Mouse (Mus musculus) mouse trophoblast stem cell (cell line): ENCODE results near the gene Slc16a10.

ENCODE experiments used
- in situ Hi-C, 2 experiments: fragments of 300-500 bp; cut with MseI, MboI; formaldehyde crosslinking; loops; 2 replicates in 1 of 2; 3 replicates in 1 of 2; pipeline ENCODE4 v1.15.1; 2025

The Slc16a10 gene

GRCm38 (mm10) chr10:40109520-40109919, 32.5 kb downstream of the Slc16a10 start:
- in situ Hi-C loops: no loop called here

DNA sequence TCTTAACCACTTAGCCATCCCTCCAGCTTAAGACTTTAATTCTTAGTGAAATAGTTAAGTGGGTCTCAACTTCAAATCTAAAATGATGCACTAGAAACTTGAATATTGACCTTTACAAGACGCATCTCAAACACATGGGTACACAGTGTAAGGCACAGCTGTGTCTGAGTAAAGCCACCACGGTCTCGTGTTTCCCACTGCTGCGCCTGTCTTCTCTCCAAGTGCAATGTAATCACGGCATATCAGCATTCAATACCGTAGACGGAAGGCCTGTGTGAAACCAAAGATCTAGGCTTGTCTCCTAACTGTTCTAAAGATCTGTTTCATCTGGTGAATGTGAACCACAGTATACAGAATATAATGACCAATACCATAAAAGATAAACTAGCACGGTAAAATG, 33.1 kb downstream of the Slc16a10 start:
- in situ Hi-C loops: no loop called here

GRCm38 (mm10) chr10:40107995-40108394, 34.1 kb downstream of the Slc16a10 start:
- in situ Hi-C loops: no loop called here

DNA sequence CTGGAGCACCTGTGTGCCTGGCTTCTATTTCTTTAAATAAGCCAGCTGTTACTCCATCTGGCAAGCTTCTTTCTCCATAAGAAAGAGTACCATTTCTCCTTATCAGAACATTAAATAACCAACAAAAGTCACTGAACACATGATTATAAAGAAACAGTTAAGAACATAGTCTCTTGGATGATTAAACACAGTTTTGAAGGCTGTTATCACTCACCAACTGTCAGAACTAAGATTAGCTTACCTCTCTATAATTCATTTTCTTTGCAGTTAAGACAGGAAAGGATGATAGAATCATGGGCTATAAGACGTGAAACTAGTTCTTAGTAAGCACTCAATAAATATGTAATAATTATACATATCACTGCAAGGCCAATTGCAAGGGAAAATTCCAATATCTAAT, 36.9 kb downstream of the Slc16a10 start:
- in situ Hi-C loops: no loop called here

DNA sequence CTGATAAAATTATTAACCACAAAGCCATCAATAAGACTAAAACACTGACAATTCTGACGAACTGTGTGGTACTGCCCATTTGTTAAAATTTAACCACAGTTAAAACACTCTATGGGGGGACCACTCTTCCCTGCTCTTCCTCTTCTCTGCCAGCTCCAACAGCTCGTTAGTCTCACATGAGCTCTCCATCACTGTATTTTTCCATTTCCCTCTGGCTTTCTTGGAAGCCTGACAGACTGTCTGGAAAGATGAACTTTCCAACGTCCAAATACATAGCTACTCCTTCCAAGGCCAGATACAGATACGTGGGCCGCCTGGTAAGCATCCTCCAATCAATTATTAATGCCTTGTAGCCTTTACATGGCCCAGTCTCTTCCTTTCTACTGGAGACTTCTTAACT, 38.3 kb downstream of the Slc16a10 start:
- in situ Hi-C loops: no loop called here

- in situ Hi-C loops: no loop called here
Measured at GRCm38 (mm10) chr10:40102986-40103385, 39.1 kb downstream of the Slc16a10 start.

DNA sequence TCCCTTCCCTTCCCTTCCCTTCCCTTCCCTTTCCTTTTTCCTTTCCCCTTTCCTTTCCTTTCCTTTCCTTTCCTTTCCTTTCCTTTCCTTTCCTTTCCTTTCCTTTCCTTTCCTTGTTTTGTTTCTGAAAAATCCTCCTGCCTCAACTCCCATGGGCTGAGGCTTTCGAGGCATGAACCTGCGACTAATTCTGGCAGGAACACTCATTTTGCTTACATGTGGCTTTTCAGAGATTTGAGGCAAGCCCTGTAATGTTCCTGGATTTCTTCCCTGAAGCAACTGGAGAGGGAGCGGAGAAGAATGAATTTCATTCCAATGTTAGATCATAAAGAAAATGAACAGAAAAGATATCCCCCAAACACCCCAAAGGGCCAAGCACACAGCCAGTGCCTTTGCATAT, 39.9 kb downstream of the Slc16a10 start:
- in situ Hi-C loops: no loop called here

DNA sequence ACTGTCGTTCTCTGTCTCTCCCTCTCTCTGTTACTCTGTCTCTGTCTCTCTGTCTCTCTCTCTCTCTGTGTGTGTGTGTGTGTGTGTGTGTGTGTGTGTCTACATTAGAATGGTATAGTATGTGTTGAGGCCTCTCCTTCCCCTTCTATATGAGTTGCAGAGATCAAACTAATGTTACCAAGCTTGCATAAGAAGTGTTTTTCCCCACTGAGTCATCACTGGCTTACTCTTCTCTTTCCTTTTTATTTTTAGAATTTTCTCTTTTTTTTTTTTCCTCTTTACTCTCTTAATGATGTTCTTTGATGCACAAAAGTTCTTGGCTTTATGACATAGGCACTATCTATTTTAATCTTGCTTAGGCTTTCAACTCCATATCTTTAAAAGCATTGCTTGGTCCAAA, 43.6 kb downstream of the Slc16a10 start:
- in situ Hi-C loops: no loop called here

GRCm38 (mm10) chr10:40097519-40097918, 44.5 kb downstream of the Slc16a10 start:
- in situ Hi-C loops: no loop called here

GRCm38 (mm10) chr10:40094752-40095151, 47.3 kb downstream of the Slc16a10 start:
- in situ Hi-C loops: no loop called here

- in situ Hi-C loops: no loop called here
Measured at GRCm38 (mm10) chr10:40093526-40093925, 48.5 kb downstream of the Slc16a10 start.

DNA sequence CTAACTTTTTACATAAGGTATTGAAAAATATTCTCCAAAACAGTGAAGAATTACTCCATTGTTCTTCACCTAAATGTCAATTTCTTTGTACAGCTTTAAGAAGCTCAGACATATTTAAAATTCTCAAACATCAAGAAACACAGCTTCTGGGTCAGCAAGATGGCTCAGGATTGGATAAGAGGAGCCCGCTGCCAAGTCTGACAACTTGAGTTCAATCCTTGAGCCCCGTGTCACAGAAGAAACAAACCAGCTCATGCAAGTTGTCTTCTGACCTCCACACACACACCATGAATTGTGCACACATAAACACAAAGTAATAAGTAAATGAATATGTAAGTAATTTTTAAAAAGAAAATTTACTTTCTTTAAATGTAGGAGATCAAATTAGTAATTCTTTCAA, 50.6 kb downstream of the Slc16a10 start:
- in situ Hi-C loops: no loop called here

DNA sequence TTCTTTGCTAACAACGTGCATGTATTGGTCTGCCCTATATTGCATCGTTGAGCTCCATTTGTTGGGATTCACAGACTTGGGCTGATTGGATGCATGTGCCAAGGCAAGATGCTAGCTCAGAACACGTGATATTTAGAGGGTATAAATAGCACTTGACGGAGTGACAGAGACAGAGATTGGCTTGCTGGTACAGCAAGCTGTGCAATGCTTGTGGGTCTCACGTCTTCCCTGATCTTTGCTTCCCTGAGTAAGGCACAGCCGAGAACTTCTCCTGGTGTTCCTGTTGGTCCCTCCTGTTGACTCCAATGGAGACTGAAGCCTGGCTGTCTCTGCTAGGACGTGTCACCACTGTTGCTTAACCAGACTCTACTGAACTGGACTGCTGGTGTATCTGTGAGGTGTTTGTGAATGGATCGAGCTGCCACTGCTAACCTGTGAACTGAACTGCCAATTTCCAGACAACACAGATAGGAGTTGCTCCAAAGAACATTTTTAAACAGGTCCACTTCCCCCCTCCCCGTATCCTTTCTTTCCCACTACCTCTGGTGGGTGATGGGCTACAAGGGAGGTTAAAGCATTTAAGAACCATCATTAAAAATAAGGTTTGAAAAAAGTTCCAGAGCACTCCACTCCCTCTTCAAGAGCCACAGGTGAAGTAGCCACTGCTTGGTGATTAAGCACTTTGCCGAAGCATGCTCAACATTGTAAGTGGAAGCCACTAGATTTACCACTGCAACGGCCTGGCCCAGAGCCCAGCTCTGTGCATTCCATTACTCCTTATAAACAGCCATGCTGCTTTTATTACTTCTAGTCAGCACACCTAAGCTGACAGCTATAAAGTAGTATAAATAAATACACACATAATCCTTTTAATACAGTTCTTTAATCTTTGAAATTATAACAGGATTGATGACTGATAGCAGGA, 51.3 kb downstream of the Slc16a10 start:
- in situ Hi-C loops: no loop called here

DNA sequence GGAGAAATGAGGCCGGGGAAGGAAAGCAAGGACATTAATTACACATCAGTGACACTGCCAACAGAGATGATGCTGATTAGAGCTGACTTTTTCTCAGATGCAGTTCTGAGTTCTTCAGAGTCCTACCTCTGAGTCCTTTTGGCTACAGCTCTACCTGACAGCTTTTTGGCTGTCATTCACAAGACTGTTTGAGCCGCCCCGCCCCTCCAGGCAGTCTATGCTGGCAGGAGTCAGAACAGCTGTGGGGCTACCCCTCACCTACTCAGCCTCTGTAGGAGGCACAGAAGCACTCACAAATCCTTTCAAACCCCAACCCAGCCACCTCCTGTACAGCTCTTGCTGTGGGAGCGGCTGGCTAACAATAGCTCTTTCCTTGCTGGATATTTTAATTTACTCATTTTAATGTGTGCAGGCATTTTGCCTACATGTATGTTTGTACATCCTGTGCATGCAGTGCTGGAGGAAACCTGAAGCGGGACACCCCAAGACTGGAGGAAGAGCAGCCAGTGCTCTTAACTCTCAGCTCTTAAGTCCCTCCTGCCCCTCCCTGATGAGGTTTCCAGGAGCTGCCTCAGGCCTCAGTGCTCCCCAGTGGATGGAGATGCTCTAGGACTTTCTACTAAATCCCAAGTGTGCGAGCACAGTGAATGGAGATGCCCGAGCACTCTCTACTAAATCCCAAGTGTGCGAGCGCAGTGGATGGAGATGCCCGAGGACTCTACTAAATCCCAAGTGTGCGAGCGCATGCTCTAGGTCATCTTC, 57.5 kb downstream of the Slc16a10 start:
- in situ Hi-C loops: no loop called here

GRCm38 (mm10) chr10:40083556-40083955, 58.5 kb downstream of the Slc16a10 start:
- in situ Hi-C loops: no loop called here

- in situ Hi-C loops: no loop called here
Measured at GRCm38 (mm10) chr10:40082668-40083067, 59.4 kb downstream of the Slc16a10 start.

DNA sequence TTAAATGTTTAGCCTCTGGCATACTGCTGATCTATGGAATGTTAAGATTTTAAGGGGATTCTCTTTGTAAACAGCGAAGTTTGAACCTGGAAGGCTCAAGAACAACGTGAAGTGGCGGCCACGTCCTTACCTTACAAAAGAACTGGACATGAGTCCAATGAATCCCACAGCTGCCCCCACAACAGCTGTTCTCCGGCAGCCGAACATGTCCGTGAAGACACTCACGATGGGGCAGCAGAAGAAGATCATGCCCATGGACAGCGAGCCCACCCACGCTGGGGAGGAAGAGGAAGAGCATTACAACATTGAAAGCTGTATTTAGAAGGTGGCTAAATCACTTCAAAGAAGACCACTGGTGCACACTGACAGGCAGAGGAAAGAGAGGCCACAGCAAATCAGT, 61.5 kb downstream of the Slc16a10 start:
- in situ Hi-C loops: no loop called here

DNA sequence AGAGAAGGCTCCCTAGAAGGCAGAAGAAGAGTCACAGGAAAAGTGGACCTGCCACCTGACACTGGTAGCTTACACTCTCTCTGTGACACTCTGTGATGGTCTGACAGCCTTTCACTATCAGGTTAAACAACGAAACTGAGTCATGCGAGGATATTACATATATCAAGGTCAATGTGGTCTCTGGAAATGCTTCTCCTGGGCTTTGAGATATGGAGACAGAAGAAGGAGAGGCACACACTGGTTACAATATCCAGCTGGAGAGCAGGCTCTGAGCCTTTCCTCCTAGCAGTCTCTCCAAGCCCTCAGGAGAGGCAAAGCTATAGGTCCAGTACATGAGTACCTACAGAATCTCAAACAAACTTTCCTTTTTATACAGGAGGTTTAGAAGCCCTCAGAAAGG, 62.8 kb downstream of the Slc16a10 start:
- in situ Hi-C loops: no loop called here

GRCm38 (mm10) chr10:40077960-40078353, 64.1 kb downstream of the Slc16a10 start:
- in situ Hi-C loops: no loop called here

GRCm38 (mm10) chr10:40077346-40077959, 64.6 kb downstream of the Slc16a10 start:
- in situ Hi-C loops: no loop called here

GRCm38 (mm10) chr10:40073608-40074007, 68.5 kb downstream of the Slc16a10 start:
- in situ Hi-C loops: no loop called here

GRCm38 (mm10) chr10:40070684-40071083, 71.4 kb downstream of the Slc16a10 start:
- in situ Hi-C loops: no loop called here
